Mouse (Mus musculus) thymus, adult 2 months (tissue): Measurements from ENCODE around the gene Cldn34a.
"Not testable (repeated sequence)": the region's sequence is repeated elsewhere in the genome, so short reads cannot be mapped to it uniquely, and the experiment has no call there.

Experiments used
- CTCF ChIP-seq: fragments of 200-500 bp; IDR thresholded peaks from 2 replicates; pipeline ENCODE4 v1.5.1; 2012; ENCODE audit warnings: mild to moderate bottlenecking, control low read depth, low read length, moderate library complexity, borderline replicate concordance; ENCODE audit not compliant: control insufficient read depth, poor library complexity, insufficient read depth; ENCODE audit errors: extremely low read depth
- POLR2A ChIP-seq: fragments of 200-500 bp; IDR thresholded peaks from 2 replicates; pipeline ENCODE4 v1.6.1; 2012; ENCODE audit warnings: mild to moderate bottlenecking, low read length, control low read depth, moderate library complexity; ENCODE audit not compliant: control insufficient read depth, poor library complexity, insufficient read depth; ENCODE audit errors: extremely low read depth

GRCm38 (mm10) chrX:152518611-152519010, 44.5 kb upstream of the Cldn34a start:
- not testable (repeated sequence) for TF ChIP-seq CTCF, POLR2A
